Mouse (Mus musculus): ENCODE results near the gene Hmgb1. TPM values are rescaled to one million over a fixed set of nuclear protein-coding genes. Genes with fewer than 3 reads are reported as not detected.

Hmgb1 gene
- total RNA-seq, 2 experiments from 2014 or later, result 113 to 157 TPM

GRCm38 (mm10) chr5:149109220-149109619 is 75.1 kb downstream of the Hmgb1 start:
- DNase-seq (ENCODE audit: low spot score in 2 of 2), result no peak

- DNase-seq (ENCODE audit: low spot score in 2 of 2), result no peak
These were observed 76.1 kb downstream of the Hmgb1 start for GRCm38 (mm10) chr5:149108178-149108577.

- DNase-seq (ENCODE audit: low spot score in 2 of 2), result no peak
These were observed 76.7 kb downstream of the Hmgb1 start for GRCm38 (mm10) chr5:149107566-149107965.

- no peak for DNase-seq (ENCODE audit: low spot score in 2 of 2)
These were observed 80.1 kb downstream of the Hmgb1 start for GRCm38 (mm10) chr5:149104096-149104725.

GRCm38 (mm10) chr5:149101869-149102268 is 82.4 kb downstream of the Hmgb1 start:
- DNase-seq (ENCODE audit: low spot score in 2 of 2), result no peak

GRCm38 (mm10) chr5:149100091-149100490 is 84.2 kb downstream of the Hmgb1 start:
- no peak for DNase-seq (ENCODE audit: low spot score in 2 of 2)

- DNase-seq (ENCODE audit: low spot score in 2 of 2), result no peak
These were observed 85.3 kb downstream of the Hmgb1 start for GRCm38 (mm10) chr5:149099009-149099408.

- no peak for DNase-seq (ENCODE audit: low spot score in 2 of 2)
These were observed 86.4 kb downstream of the Hmgb1 start for GRCm38 (mm10) chr5:149097841-149098240.

GRCm38 (mm10) chr5:149096284-149096683 is 88.0 kb downstream of the Hmgb1 start:
- no peak for DNase-seq (ENCODE audit: low spot score in 2 of 2)

GRCm38 (mm10) chr5:149092926-149093325 is 91.4 kb downstream of the Hmgb1 start:
- DNase-seq (ENCODE audit: low spot score in 2 of 2), result no peak

GRCm38 (mm10) chr5:149092526-149092925 is 91.8 kb downstream of the Hmgb1 start:
- no peak for DNase-seq (ENCODE audit: low spot score in 2 of 2)

- no peak for DNase-seq (ENCODE audit: low spot score in 2 of 2)
These were observed 93.0 kb downstream of the Hmgb1 start for GRCm38 (mm10) chr5:149091256-149091655.

- no peak for DNase-seq (ENCODE audit: low spot score in 2 of 2)
These were observed 94.4 kb downstream of the Hmgb1 start for GRCm38 (mm10) chr5:149089860-149090259.

- no peak for DNase-seq (ENCODE audit: low spot score in 2 of 2)
These were observed 94.8 kb downstream of the Hmgb1 start for GRCm38 (mm10) chr5:149089456-149089855.

- no peak for DNase-seq (ENCODE audit: low spot score in 2 of 2)
These were observed 95.4 kb downstream of the Hmgb1 start for GRCm38 (mm10) chr5:149088891-149089290.

- DNase-seq (ENCODE audit: low spot score in 2 of 2), result no peak
These were observed 96.1 kb downstream of the Hmgb1 start for GRCm38 (mm10) chr5:149088149-149088548.

- DNase-seq (ENCODE audit: low spot score in 2 of 2), result no peak
These were observed 97.7 kb downstream of the Hmgb1 start for GRCm38 (mm10) chr5:149086382-149087244.

GRCm38 (mm10) chr5:149080466-149080865 is 103.8 kb downstream of the Hmgb1 start:
- no peak for DNase-seq (ENCODE audit: low spot score in 2 of 2)

- no peak for DNase-seq (ENCODE audit: low spot score in 2 of 2)
These were observed 104.5 kb downstream of the Hmgb1 start for GRCm38 (mm10) chr5:149079758-149080150.

GRCm38 (mm10) chr5:149079018-149079757 is 105.1 kb downstream of the Hmgb1 start:
- peak in 1 of 2 experiments; percentile 10 for DNase-seq (ENCODE audit: low spot score in 2 of 2)

GRCm38 (mm10) chr5:149077136-149077535 is 107.2 kb downstream of the Hmgb1 start:
- DNase-seq (ENCODE audit: low spot score in 2 of 2), result no peak

- no peak for DNase-seq (ENCODE audit: low spot score in 2 of 2)
These were observed 112.7 kb downstream of the Hmgb1 start for GRCm38 (mm10) chr5:149071546-149071945.
